Mouse (Mus musculus) testis, adult 2 months (tissue): ENCODE results near the gene Cstf1. TPM values are rescaled to one million over a fixed set of nuclear protein-coding genes. Genes with fewer than 3 reads are reported as not detected.

Source experiments
- H3K27ac ChIP-seq: fragments of 200-500 bp; 2 replicates; pipeline ENCODE4 v1.5.1; 2012; ENCODE audit warnings: low read depth, low read length; ENCODE audit not compliant: control insufficient read depth, insufficient read depth
- H3K27me3 ChIP-seq: fragments of 200-500 bp; 2 replicates; pipeline ENCODE4 v1.6.1; 2012; ENCODE audit warnings: mild to moderate bottlenecking, low read length, moderate library complexity; ENCODE audit not compliant: control insufficient read depth, insufficient read depth
- H3K36me3 ChIP-seq: fragments of 200-500 bp; 2 replicates; pipeline ENCODE4 v1.6.1; 2012; ENCODE audit warnings: mild to moderate bottlenecking, low read length; ENCODE audit not compliant: control insufficient read depth, insufficient read depth
- H3K4me1 ChIP-seq: fragments of 200-500 bp; 2 replicates; pipeline ENCODE4 v1.6.1; 2012; ENCODE audit warnings: low read length; ENCODE audit not compliant: control insufficient read depth, insufficient read depth
- H3K4me3 ChIP-seq: fragments of 200-500 bp; 2 replicates; pipeline ENCODE4 v1.5.1; 2012; ENCODE audit warnings: low read depth, mild to moderate bottlenecking, low read length, moderate library complexity, mixed read lengths; ENCODE audit not compliant: control insufficient read depth
- CTCF ChIP-seq: fragments of 200-500 bp; IDR thresholded peaks from 2 replicates; pipeline ENCODE4 v1.5.1; 2012; ENCODE audit warnings: low read depth, mild to moderate bottlenecking, inconsistent platforms, low read length, moderate library complexity; ENCODE audit not compliant: control insufficient read depth, insufficient read depth, insufficient replicate concordance
- POLR2A ChIP-seq: fragments of 200-500 bp; IDR thresholded peaks from 2 replicates; pipeline ENCODE4 v1.6.1; 2012; ENCODE audit warnings: low read depth, mild to moderate bottlenecking, inconsistent platforms, low read length, moderate library complexity; ENCODE audit not compliant: control insufficient read depth
- polyA plus RNA-seq: library from polyadenylated mRNA; depleted of rRNA; stranded (reverse); fragments of >200 nt; gene quantifications from 2 replicates; pipeline ENCODE4 v1.2.3, GENCODE M21; 2012

Cstf1 gene
- polyA plus RNA-seq, 1 experiment, result 158 TPM

DNA sequence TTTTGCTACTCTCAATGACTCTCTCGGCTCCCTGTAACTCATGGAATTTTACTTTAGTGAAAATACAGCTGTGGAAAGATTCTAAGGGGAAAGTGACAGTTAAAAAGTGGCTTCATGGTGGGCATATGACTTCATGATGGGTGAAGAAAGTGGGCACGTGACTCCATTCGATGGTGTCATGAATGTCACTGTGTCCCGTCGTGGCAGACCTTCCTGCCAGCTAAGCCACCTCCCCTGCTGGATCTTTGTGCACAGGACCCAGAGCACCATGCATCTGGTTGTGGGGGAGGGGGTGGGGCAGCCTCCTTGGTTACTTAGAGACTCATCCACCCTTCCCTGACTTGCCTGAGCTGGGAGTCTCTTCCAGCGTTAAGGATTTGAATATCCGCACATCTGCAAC lies 33.8 kb downstream of the Cstf1 start:
- no peaks in the 10 kb centered on the region for H3K36me3 ChIP-seq
- no peak for TF ChIP-seq POLR2A
- no peak for TF ChIP-seq CTCF
- H3K27ac ChIP-seq, result no peak overlapping the region
- H3K4me3 ChIP-seq, result no peak overlapping the region
- peaks cover 6% of the 10 kb centered on the region for H3K4me1 ChIP-seq
- no peaks in the 10 kb centered on the region for H3K27me3 ChIP-seq

- Histone ChIP-seq H3K27me3 (no peaks in the 10 kb centered on the region), H3K4me3 (no peak overlapping the region), H3K4me1 (peaks cover 6% of the 10 kb centered on the region), H3K36me3 (no peaks in the 10 kb centered on the region), H3K27ac (no peak overlapping the region)
- TF ChIP-seq POLR2A, result no peak
- TF ChIP-seq CTCF, result no peak
Measured at GRCm38 (mm10) chr2:172405011-172405410, 34.5 kb downstream of the Cstf1 start.

- Histone ChIP-seq H3K4me1 (peaks cover 6% of the 10 kb centered on the region), H3K4me3 (no peak overlapping the region), H3K27me3 (no peaks in the 10 kb centered on the region), H3K27ac (no peak overlapping the region), H3K36me3 (no peaks in the 10 kb centered on the region)
- TF ChIP-seq CTCF, result no peak
Measured at GRCm38 (mm10) chr2:172406173-172406572, 35.7 kb downstream of the Cstf1 start.

DNA sequence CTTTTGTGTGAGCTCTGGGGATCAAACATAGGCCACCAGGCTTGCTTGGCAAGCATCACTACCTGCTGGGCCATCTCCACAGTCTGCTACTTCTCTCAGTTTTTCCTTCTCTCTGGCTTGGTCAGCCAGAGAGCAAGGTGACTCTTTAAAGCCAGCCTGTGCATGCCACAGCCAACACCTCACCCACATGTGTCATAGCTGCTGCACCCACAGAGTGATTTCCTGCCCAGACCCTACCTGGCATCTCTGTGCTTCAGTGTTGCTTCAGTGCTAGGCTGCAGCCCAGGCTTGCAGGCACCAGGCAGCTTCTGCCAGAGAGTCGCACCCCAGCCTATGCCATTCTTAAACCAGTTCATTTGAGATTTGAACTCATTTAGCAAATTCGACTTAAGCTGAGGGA lies 37.0 kb downstream of the Cstf1 start:
- Histone ChIP-seq H3K36me3 (no peaks in the 10 kb centered on the region), H3K27ac (no peak overlapping the region), H3K27me3 (no peaks in the 10 kb centered on the region), H3K4me1 (peaks cover 6% of the 10 kb centered on the region), H3K4me3 (no peak overlapping the region)
- no peak for TF ChIP-seq CTCF
- TF ChIP-seq POLR2A, result no peak

DNA sequence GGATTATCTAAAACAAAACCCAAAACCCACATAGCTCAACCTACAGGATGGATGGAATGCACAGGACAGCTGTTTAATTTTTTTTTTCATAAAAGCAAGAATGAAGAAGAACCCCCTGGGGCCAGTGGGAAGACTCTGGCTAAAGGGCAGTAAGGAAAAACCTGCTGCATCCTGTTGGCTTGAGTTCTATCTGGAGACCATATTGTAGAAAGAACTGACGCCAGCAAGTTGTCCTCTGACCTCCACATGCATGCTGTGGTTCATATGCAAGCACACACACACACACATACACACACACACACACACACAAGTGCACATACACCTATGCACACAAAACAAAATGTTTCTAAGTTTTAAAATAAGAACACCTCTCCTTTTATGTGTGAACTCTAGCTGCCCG lies 40.2 kb downstream of the Cstf1 start:
- H3K4me3 ChIP-seq, result no peak overlapping the region
- H3K36me3 ChIP-seq, result no peaks in the 10 kb centered on the region
- H3K27me3 ChIP-seq, result no peaks in the 10 kb centered on the region
- no peaks in the 10 kb centered on the region; the same call in 1 of the 2 replicates for H3K4me1 ChIP-seq
- H3K27ac ChIP-seq, result no peak overlapping the region
- TF ChIP-seq POLR2A (no peak), CTCF (no peak)

- Histone ChIP-seq H3K27me3 (no peaks in the 10 kb centered on the region), H3K4me1 (no peaks in the 10 kb centered on the region; the same call in 1 of the 2 replicates), H3K36me3 (no peaks in the 10 kb centered on the region), H3K27ac (no peak overlapping the region), H3K4me3 (no peak overlapping the region)
- TF ChIP-seq POLR2A (no peak), CTCF (no peak)
Measured at GRCm38 (mm10) chr2:172411091-172411490, 40.6 kb downstream of the Cstf1 start.

DNA sequence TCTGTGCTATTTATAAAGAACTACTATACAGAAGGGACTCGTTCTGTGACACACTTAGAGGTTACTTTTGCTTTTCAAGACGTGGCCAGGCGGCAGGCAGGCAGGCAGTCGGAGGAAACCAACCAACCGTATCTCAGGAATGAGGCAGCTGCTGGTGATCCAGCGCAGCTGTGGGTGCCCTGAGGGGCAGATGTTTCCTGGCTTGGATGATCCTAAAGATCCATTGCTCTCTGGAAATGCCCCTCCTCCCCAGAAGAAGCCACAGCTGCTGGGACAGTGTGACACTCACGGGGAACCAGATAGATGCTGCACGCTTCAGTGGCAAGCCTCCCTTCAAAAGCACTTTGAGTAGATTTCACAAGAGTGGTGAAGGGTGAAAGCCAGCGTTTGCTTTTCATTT lies 42.0 kb downstream of the Cstf1 start:
- TF ChIP-seq CTCF (no peak), POLR2A (no peak)
- no peaks in the 10 kb centered on the region; the same call in 1 of the 2 replicates for H3K4me1 ChIP-seq
- H3K27me3 ChIP-seq, result no peaks in the 10 kb centered on the region
- H3K4me3 ChIP-seq, result no peak overlapping the region
- no peak overlapping the region for H3K27ac ChIP-seq
- H3K36me3 ChIP-seq, result no peaks in the 10 kb centered on the region

DNA sequence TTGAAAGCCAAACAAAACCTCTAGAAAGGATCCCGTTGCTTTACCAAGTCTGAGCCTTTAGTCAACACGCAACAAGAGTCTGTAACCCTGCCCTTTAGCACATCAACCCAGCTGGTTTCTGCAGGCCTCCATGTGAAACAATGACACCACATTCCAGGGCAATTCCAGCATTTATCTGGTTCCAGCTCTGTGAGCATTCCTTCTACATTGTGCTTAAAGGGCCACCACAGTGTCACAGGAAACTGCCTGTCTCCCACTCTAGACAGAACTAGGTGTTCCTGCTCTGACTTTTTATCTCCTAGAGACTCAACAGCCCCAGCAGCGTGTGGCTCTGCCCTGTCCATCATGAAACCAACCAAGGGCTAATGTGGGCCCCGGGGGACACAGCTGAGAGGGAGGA lies 42.8 kb downstream of the Cstf1 start:
- H3K27me3 ChIP-seq, result no peaks in the 10 kb centered on the region
- no peaks in the 10 kb centered on the region for H3K36me3 ChIP-seq
- H3K4me1 ChIP-seq, result no peaks in the 10 kb centered on the region; the same call in 1 of the 2 replicates
- TF ChIP-seq CTCF (no peak), POLR2A (no peak)
- H3K4me3 ChIP-seq, result no peak overlapping the region
- no peak overlapping the region for H3K27ac ChIP-seq
